ENCODE assay signal across 8 mouse cellular contexts in genomic region chr17:87795927-87796714, GRCm38 (mm10). TPM values are rescaled to one million over a fixed set of nuclear protein-coding genes. Genes with fewer than 3 reads are reported as not detected.
DNase-seq lines count a peak whose midpoint lies in the region; ATAC-seq and TF ChIP-seq lines count a peak whose summit lies in the region.

No protein-coding gene starts in this region.

- no peaks in the 10 kb centered on the region for H3K27me3 ChIP-seq in cerebellum, adult 2 months (ENCODE audit: control insufficient read depth, insufficient read depth, low read length)
- H3K27me3 ChIP-seq in liver, embryonic 16.5 days (ENCODE audit: control insufficient read depth, insufficient read depth, low read depth, low read length) = peaks cover 50% of the 10 kb centered on the region
- peaks cover 34% of the 10 kb centered on the region; the same call in 1 of the 2 replicates for H3K27me3 ChIP-seq in stomach, postnatal 0 days (ENCODE audit: control insufficient read depth, insufficient read depth, low read length)
- peaks cover 18% of the 10 kb centered on the region for H3K27me3 ChIP-seq in thymus, adult 2 months (ENCODE audit: control insufficient read depth, insufficient read depth, low read length)

- no peak for TF ChIP-seq EP300 in stomach, postnatal 0 days (optimal IDR thresholded peaks at IDR 0.05)

- 9% methylated on average over 12 of the region's 12 CpGs for WGBS in cerebellum, adult 2 months
- 8% methylated on average over 12 of the region's 12 CpGs for WGBS in liver, embryonic 16.5 days (ENCODE audit: insufficient replicate concordance)
- WGBS in stomach, postnatal 0 days = 31% methylated on average over 12 of the region's 12 CpGs
- WGBS in thymus, adult 2 months = 2% methylated on average over 12 of the region's 12 CpGs

- 0 out of 2 replicates have a peak overlapping the region, but pooled peaks have one; percentile 6 for H3K4me2 ChIP-seq in liver, embryonic 16.5 days (ENCODE audit: low read depth, low read length)
- H3K4me2 ChIP-seq in stomach, postnatal 0 days (replicated peaks; ENCODE audit: low read depth) = no peak overlapping the region

- no peak for ATAC-seq in liver, embryonic 16.5 days (ENCODE audit: low read depth)
- ATAC-seq in stomach, postnatal 0 days (ENCODE audit: low FRiP score, low TSS enrichment) = no peak

- peaks cover 26% of the 10 kb centered on the region for H3K4me1 ChIP-seq in cerebellum, adult 2 months (ENCODE audit: control insufficient read depth, insufficient read depth, low read length)
- H3K4me1 ChIP-seq in liver, embryonic 16.5 days (ENCODE audit: control insufficient read depth, low read depth, low read length) = no peaks in the 10 kb centered on the region
- H3K4me1 ChIP-seq in stomach, postnatal 0 days (replicated peaks; ENCODE audit: control insufficient read depth, insufficient read depth) = 0 out of 2 replicates have a peak, but pooled peaks cover 5% of the 10 kb centered on the region
- H3K4me1 ChIP-seq in thymus, adult 2 months (replicated peaks; ENCODE audit: control insufficient read depth, insufficient read depth, low read length) = peaks cover 13% of the 10 kb centered on the region

- H3K4me3 ChIP-seq in cerebellum, adult 2 months (replicated peaks; ENCODE audit: insufficient read depth, low read depth, low read length) = peak overlapping the region; percentile 61
- peak overlapping the region; percentile 37 for H3K4me3 ChIP-seq in liver, embryonic 16.5 days (ENCODE audit: low read depth, low read length)
- H3K4me3 ChIP-seq in stomach, postnatal 0 days (ENCODE audit: low read depth, low read length) = peak overlapping the region; percentile 38; the same call in 1 of the 2 replicates
- H3K4me3 ChIP-seq in thymus, adult 2 months (ENCODE audit: control insufficient read depth, insufficient read depth, low read length) = no peak overlapping the region

- H3K36me3 ChIP-seq in liver, embryonic 16.5 days (ENCODE audit: control insufficient read depth, insufficient read depth) = no peaks in the 10 kb centered on the region
- H3K36me3 ChIP-seq in stomach, postnatal 0 days (ENCODE audit: control insufficient read depth, insufficient read depth, low read length) = no peaks in the 10 kb centered on the region
- no peaks in the 10 kb centered on the region for H3K36me3 ChIP-seq in thymus, adult 2 months (ENCODE audit: control insufficient read depth, insufficient read depth, low read length)

- H3K27ac ChIP-seq in cerebellum, adult 2 months (ENCODE audit: insufficient read depth, low read length) = peak overlapping the region; percentile 48
- H3K27ac ChIP-seq in liver, embryonic 16.5 days (ENCODE audit: low read length) = no peak overlapping the region
- no peak overlapping the region for H3K27ac ChIP-seq in stomach, postnatal 0 days (replicated peaks)
- H3K27ac ChIP-seq in thymus, adult 2 months (ENCODE audit: control insufficient read depth, insufficient read depth, low read length) = no peak overlapping the region

- TF ChIP-seq CTCF in cerebellum, adult 2 months (IDR thresholded peaks at IDR 0.05; ENCODE audit: borderline replicate concordance, insufficient read depth, low read depth, low read length) = no peak
- no peak for TF ChIP-seq CTCF in stomach, postnatal 0 days (IDR thresholded peaks at IDR 0.05; ENCODE audit: low read depth)
- no peak for TF ChIP-seq CTCF in thymus, adult 2 months (IDR thresholded peaks at IDR 0.05; ENCODE audit: borderline replicate concordance, control insufficient read depth, extremely low read depth, insufficient read depth, low read length, poor library complexity)

- TF ChIP-seq POLR2A in cerebellum, adult 2 months (IDR thresholded peaks at IDR 0.05; ENCODE audit: borderline replicate concordance, insufficient read depth, low read length) = no peak
- no peak for TF ChIP-seq POLR2A in thymus, adult 2 months (IDR thresholded peaks at IDR 0.05; ENCODE audit: control insufficient read depth, extremely low read depth, insufficient read depth, low read length, poor library complexity)

- no peaks in the 10 kb centered on the region for H3K9me3 ChIP-seq in liver, embryonic 16.5 days (replicated peaks; ENCODE audit: control insufficient read depth, low read length)
- H3K9me3 ChIP-seq in stomach, postnatal 0 days (ENCODE audit: control insufficient read depth, low read length) = no peaks in the 10 kb centered on the region

- H3K9ac ChIP-seq in liver, embryonic 16.5 days (ENCODE audit: low read depth, low read length) = no peak overlapping the region
- H3K9ac ChIP-seq in stomach, postnatal 0 days (ENCODE audit: low read length) = no peak overlapping the region

- DNase-seq in cerebellum, adult 2 months = peak; percentile 38 to 52
- DNase-seq in cerebellum, postnatal 14 days = no peak
- DNase-seq in right cerebral cortex, adult 18-20 months = peak; percentile 40
- DNase-seq in right cerebral cortex, postnatal 36 days (ENCODE audit: low spot score in 2 of 2) = no peak
- peak; percentile 11 for DNase-seq in stomach, postnatal 0 days (ENCODE audit: low spot score)
- DNase-seq in kidney, adult 11 months = no peak
- DNase-seq in thymus, adult 2 months = no peak

RNA-seq across cellular contexts. Expression of gene Kcnk12, which starts 1.7 kb away (rescaled TPM):
- 43.2 and 50.4 TPM in 2 replicates for polyA plus RNA-seq in cerebellum, adult 2 months (2012; rRNA removed)
- polyA plus RNA-seq in liver, embryonic 16.5 days (2015; fragmentation: Nextera tagmentation; extraction: Ambion mirVana) = 0.25 and 0.29 TPM in 2 replicates
- polyA plus RNA-seq in stomach, postnatal 0 days (2015; fragmentation: Nextera tagmentation; extraction: Ambion mirVana) = 0.10 and 0.15 TPM in 2 replicates
- polyA plus RNA-seq in thymus, adult 2 months (2012; rRNA removed) = 0.91 and 0.92 TPM in 2 replicates

Comparison
In these comparisons a context has a peak if more than half of its experiments do, and no peak if none do; other contexts are left out.
1. DNase-seq: peak in cerebellum, adult 2 months (2 of 2), right cerebral cortex, adult 18-20 months (single experiment) and stomach, postnatal 0 days (single experiment); none in cerebellum, postnatal 14 days (0 of 2), right cerebral cortex, postnatal 36 days (0 of 2), kidney, adult 11 months (single experiment) and thymus, adult 2 months (single experiment).
2. RNA of gene Kcnk12, which starts 1.7 kb away (polyA plus RNA-seq): 43.2 to 50.4 TPM in cerebellum, adult 2 months; 0.91 to 0.92 TPM in thymus, adult 2 months, 0.25 to 0.29 TPM in liver, embryonic 16.5 days and 0.10 to 0.15 TPM in stomach, postnatal 0 days; every median in the first group is over 10 times any median in the second.